Mouse (Mus musculus) heart, embryonic 10.5 days (tissue): ENCODE measurements around the gene Cntn4. TPM values are rescaled to one million over a fixed set of nuclear protein-coding genes. Genes with fewer than 3 reads are reported as not detected.

ENCODE experiments used
- DNase-seq: peaks from one replicate; pipeline ENCODE4 v3.0.0-alpha.2; 2017; ENCODE audit warnings: low spot score
- H3K27ac ChIP-seq: fragments of 300-500 bp; sonication (generic); 2 replicates; pipeline ENCODE4 v1.5.1; 2016; ENCODE audit warnings: mild to moderate bottlenecking
- H3K27me3 ChIP-seq: fragments of 300-500 bp; sonication (generic); 2 replicates; pipeline ENCODE4 v1.6.1; 2016; ENCODE audit warnings: mild to moderate bottlenecking; ENCODE audit not compliant: poor library complexity, insufficient read depth, severe bottlenecking
- H3K36me3 ChIP-seq: fragments of 300-500 bp; sonication (generic); 2 replicates; pipeline ENCODE4 v1.6.1; 2016; ENCODE audit warnings: mild to moderate bottlenecking, moderate library complexity
- H3K4me1 ChIP-seq: fragments of 300-500 bp; sonication (generic); 2 replicates; pipeline ENCODE4 v1.6.1; 2016; ENCODE audit warnings: mild to moderate bottlenecking
- H3K4me3 ChIP-seq: fragments of 300-500 bp; sonication (generic); 2 replicates; pipeline ENCODE4 v1.5.1; 2016; ENCODE audit warnings: mild to moderate bottlenecking, moderate library complexity
- H3K9me3 ChIP-seq: fragments of 300-500 bp; sonication (generic); 2 replicates; pipeline ENCODE4 v1.6.1; 2016; ENCODE audit warnings: mild to moderate bottlenecking, moderate library complexity
- WGBS: fragments of 180-500 bp; shearing (Covaris S2); methylation state at CpG from one replicate; pipeline ENCODE4 v1.1.7; 2016; 5-methylcytosine and 5-hydroxymethylcytosine counted together
- polyA plus RNA-seq: library from polyadenylated mRNA; unstranded; fragments of >200 nt; fragmentation: Nextera tagmentation; extraction: Ambion mirVana; gene quantifications from 2 replicates; pipeline ENCODE4 v1.2.1, GENCODE M21; 2016

Cntn4 gene
- polyA plus RNA-seq, 1 experiment from 2014 or later, result 0.48 TPM

- DNase-seq, result no peak
- Histone ChIP-seq H3K27ac (no peak overlapping the region), H3K4me3 (no peak overlapping the region), H3K9me3 (no peaks in the 10 kb centered on the region), H3K27me3 (no peaks in the 10 kb centered on the region), H3K4me1 (no peaks in the 10 kb centered on the region), H3K36me3 (no peaks in the 10 kb centered on the region)
- WGBS, result 64% methylated on average over 6 of the region's 6 CpGs
Observed at GRCm38 (mm10) chr6:106458166-106458565, 780.7 kb downstream of the Cntn4 start.

GRCm38 (mm10) chr6:106462403-106462802 is 784.9 kb downstream of the Cntn4 start:
- H3K4me3 ChIP-seq, result no peak overlapping the region
- H3K27me3 ChIP-seq, result no peaks in the 10 kb centered on the region
- no peaks in the 10 kb centered on the region for H3K9me3 ChIP-seq
- H3K4me1 ChIP-seq, result no peaks in the 10 kb centered on the region
- WGBS, result 79% methylated on average over 6 of the region's 6 CpGs
- no peaks in the 10 kb centered on the region for H3K36me3 ChIP-seq
- no peak overlapping the region for H3K27ac ChIP-seq
- DNase-seq, result no peak

GRCm38 (mm10) chr6:106463857-106464256 is 786.4 kb downstream of the Cntn4 start:
- WGBS, result 52% methylated on average over 2 of the region's 2 CpGs
- H3K4me1 ChIP-seq, result no peaks in the 10 kb centered on the region
- H3K27ac ChIP-seq, result no peak overlapping the region
- DNase-seq, result no peak
- H3K9me3 ChIP-seq, result no peaks in the 10 kb centered on the region
- H3K4me3 ChIP-seq, result no peak overlapping the region
- H3K27me3 ChIP-seq, result no peaks in the 10 kb centered on the region
- no peaks in the 10 kb centered on the region for H3K36me3 ChIP-seq

GRCm38 (mm10) chr6:106465766-106466165 is 788.3 kb downstream of the Cntn4 start:
- H3K36me3 ChIP-seq, result no peaks in the 10 kb centered on the region
- no peaks in the 10 kb centered on the region for H3K27me3 ChIP-seq
- H3K4me3 ChIP-seq, result no peak overlapping the region
- no peaks in the 10 kb centered on the region for H3K4me1 ChIP-seq
- DNase-seq, result no peak
- H3K27ac ChIP-seq, result no peak overlapping the region
- H3K9me3 ChIP-seq, result no peaks in the 10 kb centered on the region
- WGBS, result 29% methylated on average over 2 of the region's 2 CpGs

- DNase-seq, result no peak
- Histone ChIP-seq H3K4me1 (no peaks in the 10 kb centered on the region), H3K4me3 (no peak overlapping the region), H3K36me3 (no peaks in the 10 kb centered on the region), H3K27me3 (no peaks in the 10 kb centered on the region), H3K9me3 (no peaks in the 10 kb centered on the region), H3K27ac (no peak overlapping the region)
- 65% methylated on average over 5 of the region's 5 CpGs for WGBS
Observed at GRCm38 (mm10) chr6:106466267-106467029, 789.0 kb downstream of the Cntn4 start.

GRCm38 (mm10) chr6:106471840-106472608 is 794.6 kb downstream of the Cntn4 start:
- no peak for DNase-seq

GRCm38 (mm10) chr6:106473871-106474270 is 796.4 kb downstream of the Cntn4 start:
- no peak overlapping the region for H3K27ac ChIP-seq
- no peaks in the 10 kb centered on the region for H3K9me3 ChIP-seq
- no peak for DNase-seq
- H3K27me3 ChIP-seq, result no peaks in the 10 kb centered on the region
- WGBS, result 58% methylated on average over 2 of the region's 2 CpGs
- no peak overlapping the region for H3K4me3 ChIP-seq
- no peaks in the 10 kb centered on the region for H3K4me1 ChIP-seq
- no peaks in the 10 kb centered on the region for H3K36me3 ChIP-seq

More at GRCm38 (mm10) chr6:106471840-106472608, 794.6 kb downstream of the Cntn4 start:
- Histone ChIP-seq H3K36me3 (no peaks in the 10 kb centered on the region), H3K4me3 (no peak overlapping the region), H3K9me3 (no peaks in the 10 kb centered on the region), H3K4me1 (no peaks in the 10 kb centered on the region), H3K27ac (no peak overlapping the region), H3K27me3 (no peaks in the 10 kb centered on the region)
- 69% methylated on average over 2 of the region's 2 CpGs for WGBS

GRCm38 (mm10) chr6:106481533-106481932 is 804.1 kb downstream of the Cntn4 start:
- Histone ChIP-seq H3K9me3 (no peaks in the 10 kb centered on the region), H3K27me3 (no peaks in the 10 kb centered on the region), H3K36me3 (no peaks in the 10 kb centered on the region), H3K4me3 (no peak overlapping the region), H3K4me1 (no peaks in the 10 kb centered on the region), H3K27ac (no peak overlapping the region)
- no peak for DNase-seq
- WGBS, result 84% methylated on average over 1 of the region's 1 CpGs

- no peaks in the 10 kb centered on the region for H3K9me3 ChIP-seq
- H3K4me1 ChIP-seq, result no peaks in the 10 kb centered on the region
- DNase-seq, result no peak
- no peak overlapping the region for H3K4me3 ChIP-seq
- H3K36me3 ChIP-seq, result no peaks in the 10 kb centered on the region
- no peak overlapping the region for H3K27ac ChIP-seq
- whole genome bisulfite sequencing, result 82% methylated on average over 3 of the region's 3 CpGs
- no peaks in the 10 kb centered on the region for H3K27me3 ChIP-seq
Observed at GRCm38 (mm10) chr6:106496303-106496702, 818.8 kb downstream of the Cntn4 start.

- Histone ChIP-seq H3K27ac (no peak overlapping the region), H3K27me3 (no peaks in the 10 kb centered on the region), H3K4me3 (no peak overlapping the region), H3K4me1 (no peaks in the 10 kb centered on the region), H3K36me3 (no peaks in the 10 kb centered on the region), H3K9me3 (no peaks in the 10 kb centered on the region)
- DNase-seq, result no peak
- 86% methylated on average over 3 of the region's 3 CpGs for WGBS
Observed at GRCm38 (mm10) chr6:106499166-106499565, 821.7 kb downstream of the Cntn4 start.

GRCm38 (mm10) chr6:106503961-106504360 is 826.5 kb downstream of the Cntn4 start:
- Histone ChIP-seq H3K4me1 (no peaks in the 10 kb centered on the region), H3K9me3 (no peaks in the 10 kb centered on the region), H3K27me3 (no peaks in the 10 kb centered on the region), H3K27ac (no peak overlapping the region), H3K4me3 (no peak overlapping the region), H3K36me3 (no peaks in the 10 kb centered on the region)
- DNase-seq, result no peak
- WGBS, result 73% methylated on average over 9 of the region's 9 CpGs

- whole genome bisulfite sequencing, result 74% methylated on average over 1 of the region's 1 CpGs
- Histone ChIP-seq H3K27me3 (no peaks in the 10 kb centered on the region), H3K27ac (no peak overlapping the region)
Observed at GRCm38 (mm10) chr6:106520367-106520766, 842.9 kb downstream of the Cntn4 start.

GRCm38 (mm10) chr6:106543500-106543899 is 866.0 kb downstream of the Cntn4 start:
- H3K9me3 ChIP-seq, result no peaks in the 10 kb centered on the region
- no peak overlapping the region for H3K27ac ChIP-seq
- H3K36me3 ChIP-seq, result no peaks in the 10 kb centered on the region
- H3K4me1 ChIP-seq, result no peaks in the 10 kb centered on the region
- H3K4me3 ChIP-seq, result no peak overlapping the region
- no peaks in the 10 kb centered on the region for H3K27me3 ChIP-seq
- DNase-seq, result no peak

More at GRCm38 (mm10) chr6:106520367-106520766, 842.9 kb downstream of the Cntn4 start:
- H3K4me3 ChIP-seq, result no peak overlapping the region
- no peaks in the 10 kb centered on the region for H3K4me1 ChIP-seq
- no peak for DNase-seq
- no peaks in the 10 kb centered on the region for H3K36me3 ChIP-seq
- no peaks in the 10 kb centered on the region for H3K9me3 ChIP-seq
